Mouse (Mus musculus) stomach, postnatal 0 days (tissue): ENCODE measurements at regions not wholly inside any gene's neighbourhood (a gene's known extent, or its start where the extent isn't known, plus 50 kb on each side); places are given as distances from the start of the nearest gene placed in this dataset.

ENCODE experiments used
- ATAC-seq: fragments of 200-750 bp; cut with Nextera tagmentation; 2 replicates; pipeline ENCODE4 v1.8.0; 2017; ENCODE audit not compliant: low FRiP score, low TSS enrichment
- DNase-seq: peaks from one replicate; pipeline ENCODE4 v3.0.0-alpha.2; 2016; ENCODE audit warnings: low spot score
- H3K27ac ChIP-seq: fragments of 300-500 bp; sonication (generic); replicated peaks from 2 replicates; pipeline ENCODE4 v1.5.1; 2014; ENCODE audit warnings: mild to moderate bottlenecking, control low read depth
- H3K27me3 ChIP-seq: fragments of 300-500 bp; sonication (generic); 2 replicates; pipeline ENCODE4 v1.6.1; 2014; ENCODE audit warnings: low read length; ENCODE audit not compliant: control insufficient read depth, insufficient read depth
- H3K36me3 ChIP-seq: fragments of 300-500 bp; sonication (generic); 2 replicates; pipeline ENCODE4 v1.6.1; 2014; ENCODE audit warnings: low read length, mixed read lengths; ENCODE audit not compliant: control insufficient read depth, insufficient read depth
- H3K4me1 ChIP-seq: fragments of 300-500 bp; sonication (generic); replicated peaks from 2 replicates; pipeline ENCODE4 v1.6.1; 2014; ENCODE audit warnings: antibody characterized with exemption; ENCODE audit not compliant: control insufficient read depth, insufficient read depth
- H3K4me2 ChIP-seq: fragments of 300-500 bp; sonication (generic); replicated peaks from 2 replicates; pipeline ENCODE4 v1.6.1; 2014; ENCODE audit warnings: low read depth, mild to moderate bottlenecking, control low read depth, moderate library complexity
- H3K4me3 ChIP-seq: fragments of 300-500 bp; sonication (generic); 2 replicates; pipeline ENCODE4 v1.5.1; 2014; ENCODE audit warnings: low read depth, low read length, control low read depth
- H3K9ac ChIP-seq: fragments of 300-500 bp; sonication (generic); 2 replicates; pipeline ENCODE4 v1.6.1; 2014; ENCODE audit warnings: mild to moderate bottlenecking, low read length, control low read depth, mixed read lengths
- H3K9me3 ChIP-seq: fragments of 300-500 bp; sonication (generic); 2 replicates; pipeline ENCODE4 v1.6.1; 2016; ENCODE audit warnings: low read length; ENCODE audit not compliant: control insufficient read depth
- CTCF ChIP-seq: IDR thresholded peaks from 2 replicates; pipeline ENCODE4 v1.5.1; 2016; ENCODE audit warnings: antibody characterized with exemption, low read depth, mild to moderate bottlenecking, moderate library complexity
- EP300 ChIP-seq: optimal IDR thresholded peaks from 2 replicates; pipeline ENCODE3; 2016; ENCODE audit warnings: antibody characterized with exemption
- WGBS: fragments of 180-500 bp; shearing (Covaris S2); extraction: QIAGEN DNeasy Blood & Tissue Kit; methylation state at CpG from one replicate; pipeline ENCODE4 v1.1.7; 2014; 5-methylcytosine and 5-hydroxymethylcytosine counted together

GRCm38 (mm10) chr13:97631872-97632402 is 128.5 kb downstream of the Gm10260 start:
- Histone ChIP-seq H3K4me2 (no peak overlapping the region), H3K27me3 (no peaks in the 10 kb centered on the region), H3K4me1 (no peaks in the 10 kb centered on the region), H3K27ac (no peak overlapping the region), H3K36me3 (no peaks in the 10 kb centered on the region), H3K4me3 (no peak overlapping the region), H3K9ac (no peak overlapping the region), H3K9me3 (no peaks in the 10 kb centered on the region)
- DNase-seq (no peak), ATAC-seq (no peak)
- no peak for TF ChIP-seq CTCF
- no peak for TF ChIP-seq EP300
- 80% methylated on average over 13 of the region's 13 CpGs for WGBS

- H3K4me1 ChIP-seq, result no peaks in the 10 kb centered on the region
- DNase-seq (no peak), ATAC-seq (no peak)
- no peaks in the 10 kb centered on the region for H3K36me3 ChIP-seq
- H3K4me2 ChIP-seq, result no peak overlapping the region
- TF ChIP-seq CTCF, result no peak
- no peak for TF ChIP-seq EP300
- H3K9ac ChIP-seq, result no peak overlapping the region
- H3K27ac ChIP-seq, result no peak overlapping the region
- 79% methylated on average over 5 of the region's 5 CpGs for WGBS
- H3K4me3 ChIP-seq, result no peak overlapping the region
- H3K27me3 ChIP-seq, result no peaks in the 10 kb centered on the region
- no peaks in the 10 kb centered on the region for H3K9me3 ChIP-seq
These were observed 129.5 kb downstream of the Gm10260 start for GRCm38 (mm10) chr13:97630921-97631320.

GRCm38 (mm10) chr13:97628608-97629007 is 131.8 kb downstream of the Gm10260 start:
- H3K4me2 ChIP-seq, result no peak overlapping the region
- no peaks in the 10 kb centered on the region for H3K36me3 ChIP-seq
- no peaks in the 10 kb centered on the region for H3K27me3 ChIP-seq
- TF ChIP-seq CTCF, result no peak
- TF ChIP-seq EP300, result no peak
- DNase-seq (no peak), ATAC-seq (no peak)
- H3K27ac ChIP-seq, result no peak overlapping the region
- no peak overlapping the region for H3K9ac ChIP-seq
- WGBS, result 70% methylated on average over 7 of the region's 7 CpGs
- no peaks in the 10 kb centered on the region for H3K4me1 ChIP-seq
- H3K9me3 ChIP-seq, result no peaks in the 10 kb centered on the region
- no peak overlapping the region for H3K4me3 ChIP-seq

- H3K4me1 ChIP-seq, result no peaks in the 10 kb centered on the region
- WGBS, result 87% methylated on average over 10 of the region's 10 CpGs
- no peak overlapping the region for H3K4me3 ChIP-seq
- no peaks in the 10 kb centered on the region for H3K36me3 ChIP-seq
- H3K9me3 ChIP-seq, result no peaks in the 10 kb centered on the region
- ATAC-seq, result no peak
- H3K9ac ChIP-seq, result no peak overlapping the region
- TF ChIP-seq CTCF, result no peak
- TF ChIP-seq EP300, result no peak
- H3K27ac ChIP-seq, result no peak overlapping the region
- no peak for DNase-seq
- H3K4me2 ChIP-seq, result no peak overlapping the region
- no peaks in the 10 kb centered on the region for H3K27me3 ChIP-seq
These were observed 133.2 kb downstream of the Gm10260 start for GRCm38 (mm10) chr13:97627247-97627646.

GRCm38 (mm10) chr13:97626786-97627185 is 133.6 kb downstream of the Gm10260 start:
- Histone ChIP-seq H3K4me1 (no peaks in the 10 kb centered on the region), H3K36me3 (no peaks in the 10 kb centered on the region), H3K4me2 (no peak overlapping the region), H3K4me3 (no peak overlapping the region), H3K9me3 (no peaks in the 10 kb centered on the region), H3K9ac (no peak overlapping the region), H3K27ac (no peak overlapping the region), H3K27me3 (no peaks in the 10 kb centered on the region)
- ATAC-seq (no peak), DNase-seq (no peak)
- WGBS, result 55% methylated on average over 5 of the region's 5 CpGs
- TF ChIP-seq EP300 (no peak), CTCF (no peak)

GRCm38 (mm10) chr13:97626116-97626515 is 134.3 kb downstream of the Gm10260 start:
- 79% methylated on average over 5 of the region's 5 CpGs for WGBS
- no peak for DNase-seq
- no peaks in the 10 kb centered on the region for H3K4me1 ChIP-seq

More at GRCm38 (mm10) chr13:97626116-97626515, 134.3 kb downstream of the Gm10260 start:
- no peak overlapping the region for H3K4me2 ChIP-seq
- H3K9ac ChIP-seq, result no peak overlapping the region
- H3K27me3 ChIP-seq, result no peaks in the 10 kb centered on the region
- no peak overlapping the region for H3K4me3 ChIP-seq
- no peak overlapping the region for H3K27ac ChIP-seq
- no peaks in the 10 kb centered on the region for H3K9me3 ChIP-seq
- no peaks in the 10 kb centered on the region for H3K36me3 ChIP-seq
- no peak for ATAC-seq
- TF ChIP-seq EP300 (no peak), CTCF (no peak)
